Mouse (Mus musculus): ENCODE measurements around the gene Taar7a. TPM values are rescaled to one million over a fixed set of nuclear protein-coding genes. Genes with fewer than 3 reads are reported as not detected.

Taar7a gene
- total and polyA plus RNA-seq, 2 experiments from 2014 or later: not detected

- Histone ChIP-seq H3K4me2 (ENCODE audit: low read depth, low read length) (no peak overlapping the region), H3K36me3 (replicated peaks; ENCODE audit: control insufficient read depth, insufficient read depth, low read length) (no peaks in the 10 kb centered on the region)
These were observed 50.8 kb downstream of the Taar7a start for GRCm38 (mm10) chr10:23942465-23942864.

More at GRCm38 (mm10) chr10:23942465-23942864, 50.8 kb downstream of the Taar7a start:
- Histone ChIP-seq H3K27me3 (ENCODE audit: control insufficient read depth, insufficient read depth, low read length) (no peaks in the 10 kb centered on the region), H3K27ac (ENCODE audit: low read depth) (no peak overlapping the region), H3K9ac (replicated peaks; ENCODE audit: low read depth, low read length) (no peak overlapping the region), H3K4me3 (ENCODE audit: low read depth, low read length) (no peak overlapping the region), H3K9me3 (replicated peaks; ENCODE audit: control insufficient read depth, low read length) (no peaks in the 10 kb centered on the region), H3K4me1 (ENCODE audit: control insufficient read depth, insufficient read depth) (no peaks in the 10 kb centered on the region)
- DNase-seq (ENCODE audit: low spot score) (no peak), ATAC-seq (ENCODE audit: insufficient read depth, low read depth) (no peak)
- TF ChIP-seq EP300 (IDR thresholded peaks at IDR 0.05; ENCODE audit: low read depth): no peak
- no peak for TF ChIP-seq CTCF (IDR thresholded peaks at IDR 0.05; ENCODE audit: low read depth)
- WGBS: 72% methylated on average over 5 of the region's 5 CpGs

Other genes with a start within 250 kb of the Taar7a start
- 2,923 and 3,021 TPM in 2 replicates for gene Rps12, start 206.2 kb downstream of the Taar7a start, total RNA-seq (2014; rRNA removed; ENCODE audit: low replicate concordance)
- gene Rps12, start 206.2 kb downstream of the Taar7a start, polyA plus RNA-seq (2015; fragmentation: Nextera tagmentation; extraction: Ambion mirVana): 83.1 and 86.0 TPM in 2 replicates
- gene Slc18b1, start 196.5 kb downstream of the Taar7a start, total RNA-seq (2014; rRNA removed; ENCODE audit: low replicate concordance): 7.2 and 10.1 TPM in 2 replicates
- 4.6 and 5.4 TPM in 2 replicates for gene Slc18b1, start 196.5 kb downstream of the Taar7a start, polyA plus RNA-seq (2015; fragmentation: Nextera tagmentation; extraction: Ambion mirVana)
- 0.62 TPM in 1 of 2 replicates, not detected in the other for gene Vnn3, start 142.0 kb downstream of the Taar7a start, total RNA-seq (2014; rRNA removed; ENCODE audit: low replicate concordance)
- 0.08 and 0.12 TPM in 2 replicates for gene Vnn3, start 142.0 kb downstream of the Taar7a start, polyA plus RNA-seq (2015; fragmentation: Nextera tagmentation; extraction: Ambion mirVana)
- gene Vnn1, start 98.8 kb downstream of the Taar7a start, total RNA-seq (2014; rRNA removed; ENCODE audit: low replicate concordance): 3.4 and 7.3 TPM in 2 replicates
- gene Vnn1, start 98.8 kb downstream of the Taar7a start, polyA plus RNA-seq (2015; fragmentation: Nextera tagmentation; extraction: Ambion mirVana): 0.68 and 0.74 TPM in 2 replicates
- gene Taar1, start 73.1 kb downstream of the Taar7a start, total RNA-seq (2014; rRNA removed; ENCODE audit: low replicate concordance): not detected in 2 replicates
- not detected in 2 replicates for gene Taar1, start 73.1 kb downstream of the Taar7a start, polyA plus RNA-seq (2015; fragmentation: Nextera tagmentation; extraction: Ambion mirVana)
- not detected in 2 replicates for gene Taar2, start 54.9 kb downstream of the Taar7a start, total RNA-seq (2014; rRNA removed; ENCODE audit: low replicate concordance)
- gene Taar2, start 54.9 kb downstream of the Taar7a start, polyA plus RNA-seq (2015; fragmentation: Nextera tagmentation; extraction: Ambion mirVana): not detected in 2 replicates
- not detected in 2 replicates for gene Taar3, start 43.9 kb downstream of the Taar7a start, total RNA-seq (2014; rRNA removed; ENCODE audit: low replicate concordance)
- not detected in 2 replicates for gene Taar3, start 43.9 kb downstream of the Taar7a start, polyA plus RNA-seq (2015; fragmentation: Nextera tagmentation; extraction: Ambion mirVana)
- gene Taar4, start 33.0 kb downstream of the Taar7a start, total RNA-seq (2014; rRNA removed; ENCODE audit: low replicate concordance): not detected in 2 replicates
- gene Taar4, start 33.0 kb downstream of the Taar7a start, polyA plus RNA-seq (2015; fragmentation: Nextera tagmentation; extraction: Ambion mirVana): not detected in 2 replicates
- not detected in 2 replicates for gene Taar5, start 22.8 kb downstream of the Taar7a start, total RNA-seq (2014; rRNA removed; ENCODE audit: low replicate concordance)
- not detected in 2 replicates for gene Taar5, start 22.8 kb downstream of the Taar7a start, polyA plus RNA-seq (2015; fragmentation: Nextera tagmentation; extraction: Ambion mirVana)
- gene Taar6, start 7.8 kb downstream of the Taar7a start, total RNA-seq (2014; rRNA removed; ENCODE audit: low replicate concordance): not detected in 2 replicates
- gene Taar6, start 7.8 kb downstream of the Taar7a start, polyA plus RNA-seq (2015; fragmentation: Nextera tagmentation; extraction: Ambion mirVana): not detected in 2 replicates
- gene Taar7b, start 6.5 kb upstream of the Taar7a start, total RNA-seq (2014; rRNA removed; ENCODE audit: low replicate concordance): not detected in 2 replicates
- not detected in 2 replicates for gene Taar7b, start 6.5 kb upstream of the Taar7a start, polyA plus RNA-seq (2015; fragmentation: Nextera tagmentation; extraction: Ambion mirVana)
- not detected in 2 replicates for gene Taar7d, start 33.7 kb upstream of the Taar7a start, total RNA-seq (2014; rRNA removed; ENCODE audit: low replicate concordance)
- gene Taar7d, start 33.7 kb upstream of the Taar7a start, polyA plus RNA-seq (2015; fragmentation: Nextera tagmentation; extraction: Ambion mirVana): not detected in 2 replicates
- not detected in 2 replicates for gene Taar7e, start 44.1 kb upstream of the Taar7a start, total RNA-seq (2014; rRNA removed; ENCODE audit: low replicate concordance)
- gene Taar7e, start 44.1 kb upstream of the Taar7a start, polyA plus RNA-seq (2015; fragmentation: Nextera tagmentation; extraction: Ambion mirVana): not detected in 2 replicates
- gene Taar7f, start 56.0 kb upstream of the Taar7a start, total RNA-seq (2014; rRNA removed; ENCODE audit: low replicate concordance): not detected in 2 replicates
- gene Taar7f, start 56.0 kb upstream of the Taar7a start, polyA plus RNA-seq (2015; fragmentation: Nextera tagmentation; extraction: Ambion mirVana): not detected in 2 replicates
- gene Taar8a, start 83.0 kb upstream of the Taar7a start, total RNA-seq (2014; rRNA removed; ENCODE audit: low replicate concordance): not detected in 2 replicates
- gene Taar8a, start 83.0 kb upstream of the Taar7a start, polyA plus RNA-seq (2015; fragmentation: Nextera tagmentation; extraction: Ambion mirVana): not detected in 2 replicates
- not detected in 2 replicates for gene Taar8b, start 98.8 kb upstream of the Taar7a start, total RNA-seq (2014; rRNA removed; ENCODE audit: low replicate concordance)
- gene Taar8b, start 98.8 kb upstream of the Taar7a start, polyA plus RNA-seq (2015; fragmentation: Nextera tagmentation; extraction: Ambion mirVana): not detected in 2 replicates
- gene Taar8c, start 108.4 kb upstream of the Taar7a start, total RNA-seq (2014; rRNA removed; ENCODE audit: low replicate concordance): not detected in 2 replicates
- not detected in 2 replicates for gene Taar8c, start 108.4 kb upstream of the Taar7a start, polyA plus RNA-seq (2015; fragmentation: Nextera tagmentation; extraction: Ambion mirVana)
- not detected in 2 replicates for gene Taar9, start 116.1 kb upstream of the Taar7a start, total RNA-seq (2014; rRNA removed; ENCODE audit: low replicate concordance)
- gene Taar9, start 116.1 kb upstream of the Taar7a start, polyA plus RNA-seq (2015; fragmentation: Nextera tagmentation; extraction: Ambion mirVana): not detected in 2 replicates
- 30.1 and 35.6 TPM in 2 replicates for gene Stx7, start 155.8 kb upstream of the Taar7a start, total RNA-seq (2014; rRNA removed; ENCODE audit: low replicate concordance)
- 67.8 and 68.8 TPM in 2 replicates for gene Stx7, start 155.8 kb upstream of the Taar7a start, polyA plus RNA-seq (2015; fragmentation: Nextera tagmentation; extraction: Ambion mirVana)
- gene Moxd1, start 230.0 kb upstream of the Taar7a start, total RNA-seq (2014; rRNA removed; ENCODE audit: low replicate concordance): 0.46 and 3.2 TPM in 2 replicates
- 1.5 and 2.6 TPM in 2 replicates for gene Moxd1, start 230.0 kb upstream of the Taar7a start, polyA plus RNA-seq (2015; fragmentation: Nextera tagmentation; extraction: Ambion mirVana)